Comparison of ENCODE assay signal across 21 mouse cellular contexts in genomic region chr6:119194161-119194560, GRCm38 (mm10). TPM values are rescaled to one million over a fixed set of nuclear protein-coding genes. Genes with fewer than 3 reads are reported as not detected.
A peak's percentile ranks its signal among the peaks of the same experiment; 100 is the strongest.
DNase-seq lines count a peak whose midpoint lies in the region; ATAC-seq and TF ChIP-seq lines count a peak whose summit lies in the region.
"Had no signal": no experiment of that assay in that cellular context is flagged by ENCODE, and none has a peak within 500 bp of the region (broad histone marks: within the 10 kb centered on the region; RNA-seq: fewer than 3 reads in every experiment).

No protein-coding gene starts in this region.

- no peak for TF ChIP-seq POLR2A in cerebellum, adult 2 months (IDR thresholded peaks at IDR 0.05; ENCODE audit: borderline replicate concordance, insufficient read depth, low read length)

- H3K9me3 ChIP-seq in heart, embryonic 13.5 days, result no peaks in the 10 kb centered on the region
- no peaks in the 10 kb centered on the region for H3K9me3 ChIP-seq in lung, embryonic 14.5 days (ENCODE audit: low read depth, low read length)
- H3K9me3 ChIP-seq: forebrain, embryonic 13.5 days had no signal

- WGBS in heart, embryonic 13.5 days, result 36% methylated on average over 9 of the region's 9 CpGs
- WGBS in lung, embryonic 14.5 days, result 57% methylated on average over 9 of the region's 9 CpGs
- WGBS in cerebellum, adult 2 months, result 94% methylated on average over 9 of the region's 9 CpGs

- H3K36me3 ChIP-seq in heart, embryonic 13.5 days, result peaks cover 40% of the 10 kb centered on the region
- peaks cover 31% of the 10 kb centered on the region for H3K36me3 ChIP-seq in lung, embryonic 14.5 days (ENCODE audit: insufficient read depth)

- peak overlapping the region; percentile 99 for H3K27ac ChIP-seq in heart, embryonic 13.5 days (replicated peaks)
- H3K27ac ChIP-seq in lung, embryonic 14.5 days (ENCODE audit: low read depth), result peak overlapping the region; percentile 37; the same call in 1 of the 2 replicates
- H3K27ac ChIP-seq in cerebellum, adult 2 months (ENCODE audit: insufficient read depth, low read length), result no peak overlapping the region
- H3K27ac ChIP-seq: forebrain, embryonic 13.5 days; hindbrain, postnatal 0 days had no signal

- peak overlapping the region; percentile 67 for H3K4me3 ChIP-seq in heart, embryonic 13.5 days
- no peak overlapping the region for H3K4me3 ChIP-seq in lung, embryonic 14.5 days (ENCODE audit: low read depth, low read length)
- no peak overlapping the region for H3K4me3 ChIP-seq in cerebellum, adult 2 months (replicated peaks; ENCODE audit: insufficient read depth, low read depth, low read length)
- H3K4me3 ChIP-seq: forebrain, embryonic 13.5 days had no signal

- H3K27me3 ChIP-seq in heart, embryonic 13.5 days (replicated peaks), result 0 out of 2 replicates have a peak, but pooled peaks cover 7% of the 10 kb centered on the region
- no peaks in the 10 kb centered on the region for H3K27me3 ChIP-seq in lung, embryonic 14.5 days (ENCODE audit: insufficient read depth, low read length)
- no peaks in the 10 kb centered on the region for H3K27me3 ChIP-seq in cerebellum, adult 2 months (ENCODE audit: control insufficient read depth, insufficient read depth, low read length)
- H3K27me3 ChIP-seq: forebrain, embryonic 13.5 days had no signal

- H3K4me2 ChIP-seq in heart, embryonic 13.5 days, result peak overlapping the region; percentile 73
- H3K4me2 ChIP-seq in lung, embryonic 14.5 days, result no peak overlapping the region
- H3K4me2 ChIP-seq: forebrain, embryonic 13.5 days; liver, embryonic 11.5 days; midbrain, embryonic 11.5 days had no signal

- H3K4me1 ChIP-seq in heart, embryonic 13.5 days, result peaks cover 89% of the 10 kb centered on the region
- 0 out of 2 replicates have a peak, but pooled peaks cover 6% of the 10 kb centered on the region for H3K4me1 ChIP-seq in lung, embryonic 14.5 days (ENCODE audit: insufficient read depth)
- H3K4me1 ChIP-seq in cerebellum, adult 2 months (ENCODE audit: control insufficient read depth, insufficient read depth, low read length), result no peaks in the 10 kb centered on the region

- ATAC-seq in heart, embryonic 13.5 days (ENCODE audit: extremely low read depth, insufficient number of reproducible peaks, low FRiP score, low TSS enrichment), result no peak
- no peak for ATAC-seq in lung, embryonic 14.5 days (ENCODE audit: insufficient read depth)
- ATAC-seq: forebrain, embryonic 13.5 days; hindbrain, postnatal 0 days had no signal

- no peak for TF ChIP-seq CTCF in lung, embryonic 14.5 days (IDR thresholded peaks at IDR 0.05; ENCODE audit: low read depth)
- no peak for TF ChIP-seq CTCF in cerebellum, adult 2 months (IDR thresholded peaks at IDR 0.05; ENCODE audit: borderline replicate concordance, insufficient read depth, low read depth, low read length)

- DNase-seq in embryo, embryonic 10 days (ENCODE audit: low spot score), result peak; percentile 21
- DNase-seq in embryo, embryonic 11 days, result no peak
- DNase-seq in heart, postnatal 4 days, result no peak
- DNase-seq in lung, embryonic 14.5 days, result no peak
- no peak for DNase-seq in lung, adult 18-20 months
- no peak for DNase-seq in left cerebral cortex, postnatal 36 days (ENCODE audit: low spot score in 2 of 2)
- no peak for DNase-seq in cerebellum, adult 2 months
- DNase-seq: adrenal gland, adult 2 months; cerebellum, adult 9-11 months; kidney, adult 9 months; lung, adult 2 months; lung, postnatal 36 days; retina, postnatal 1 day; thymus, postnatal 14 days had no signal

- H3K9ac ChIP-seq in heart, embryonic 13.5 days, result peak overlapping the region; percentile 93
- no peak overlapping the region for H3K9ac ChIP-seq in lung, embryonic 14.5 days
- H3K9ac ChIP-seq: forebrain, embryonic 13.5 days had no signal

- intact Hi-C loops in left cerebral cortex, postnatal 36 days (cut with DNase I), result no loop called here

RNA-seq across cellular contexts. Expression of gene Cacna1c, which starts 2.1 kb away (rescaled TPM):
- 41.8 and 43.3 TPM in 2 replicates for polyA plus RNA-seq in heart, embryonic 13.5 days (2015; fragmentation: Nextera tagmentation; extraction: Ambion mirVana)
- 100 to 1,000 TPM; 233 to 249 TPM for total RNA-seq in heart, postnatal 4 days (2021)
- 9.4 and 10.6 TPM in 2 replicates for polyA plus RNA-seq in lung, embryonic 14.5 days (2014; fragmentation: Nextera tagmentation; extraction: Ambion mirVana)
- total RNA-seq in left cerebral cortex, postnatal 36 days (2021), result 10 to 100 TPM; 52.3 to 81.7 TPM
- polyA plus RNA-seq in cerebellum, adult 2 months (2012; rRNA removed), result 16.7 and 17.8 TPM in 2 replicates
- total RNA-seq: granulocyte monocyte progenitor cell, adult 5-6 weeks; monocyte, adult 5-6 weeks had no signal

RNA-seq across cellular contexts. Expression of gene Dcp1b, which starts 19.1 kb away (rescaled TPM):
- polyA plus RNA-seq in heart, embryonic 13.5 days (2015; fragmentation: Nextera tagmentation; extraction: Ambion mirVana), result 6.0 and 6.3 TPM in 2 replicates
- 1 to 10 TPM; 4.4 to 4.5 TPM for total RNA-seq in heart, postnatal 4 days (2021)
- polyA plus RNA-seq in lung, embryonic 14.5 days (2014; fragmentation: Nextera tagmentation; extraction: Ambion mirVana), result 7.3 TPM in 2 replicates
- total RNA-seq in left cerebral cortex, postnatal 36 days (2021), result 10 to 100 TPM; 17.1 to 23.3 TPM
- polyA plus RNA-seq in cerebellum, adult 2 months (2012; rRNA removed), result 22.7 and 25.3 TPM in 2 replicates

RNA-seq across cellular contexts. Expression of gene Cacna2d4, which starts 42.2 kb away (rescaled TPM):
- polyA plus RNA-seq in heart, embryonic 13.5 days (2015; fragmentation: Nextera tagmentation; extraction: Ambion mirVana), result not detected in 2 replicates
- not detected for total RNA-seq in heart, postnatal 4 days (2021)
- polyA plus RNA-seq in lung, embryonic 14.5 days (2014; fragmentation: Nextera tagmentation; extraction: Ambion mirVana), result 0.03 TPM in 1 of 2 replicates, not detected in the other
- 1 to 10 TPM; 2.2 to 2.5 TPM for total RNA-seq in left cerebral cortex, postnatal 36 days (2021)
- polyA plus RNA-seq in cerebellum, adult 2 months (2012; rRNA removed), result 3.2 and 3.6 TPM in 2 replicates
- total RNA-seq: adrenal gland, adult 2 months had no signal
- polyA plus RNA-seq: liver, embryonic 11.5 days had no signal
